Mouse (Mus musculus): ENCODE measurements around the gene Max.

The Max gene

DNA sequence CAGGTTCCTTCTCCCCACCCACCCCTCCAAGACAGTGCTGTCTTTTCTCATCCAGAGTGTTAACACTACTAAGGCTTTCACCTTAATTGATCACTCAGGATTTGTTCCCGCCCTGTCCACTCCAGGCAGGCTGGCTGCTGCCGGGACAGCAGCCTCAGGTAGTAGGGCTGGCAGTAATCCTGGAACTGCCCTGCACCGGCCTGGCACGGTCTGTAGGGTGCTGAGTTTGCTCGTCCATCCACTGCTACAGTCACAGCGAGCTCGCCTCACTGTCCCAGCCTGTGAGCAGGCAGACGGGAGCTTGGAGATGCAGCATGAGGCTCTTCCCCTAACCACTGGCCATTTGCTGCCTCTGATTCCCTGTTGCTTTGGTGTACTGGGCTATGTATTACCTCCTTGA is 41.0 kb downstream of the Max start:
- DNase-seq (ENCODE audit: low read depth, low spot score): no peak

DNA sequence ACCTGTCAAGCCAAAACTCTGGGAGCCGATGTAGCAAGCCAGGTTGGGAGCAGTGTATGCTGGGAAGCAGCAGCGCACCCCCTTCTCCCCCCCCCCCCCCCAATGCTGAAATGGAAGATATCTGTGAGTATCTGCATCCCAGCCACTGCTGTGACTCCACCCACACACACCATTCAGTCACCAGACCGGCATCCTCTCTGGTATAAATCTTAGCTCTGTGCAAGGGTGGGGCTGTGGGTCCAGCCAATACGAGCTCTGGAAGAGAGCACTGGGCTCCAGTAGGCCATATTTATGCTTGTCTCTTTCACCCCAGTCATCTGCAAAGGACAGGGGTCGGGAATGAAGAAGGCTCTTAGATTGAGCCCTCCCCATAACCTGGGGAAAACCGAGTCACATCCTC is 41.6 kb downstream of the Max start:
- DNase-seq (ENCODE audit: low read depth, low spot score): no peak

DNA sequence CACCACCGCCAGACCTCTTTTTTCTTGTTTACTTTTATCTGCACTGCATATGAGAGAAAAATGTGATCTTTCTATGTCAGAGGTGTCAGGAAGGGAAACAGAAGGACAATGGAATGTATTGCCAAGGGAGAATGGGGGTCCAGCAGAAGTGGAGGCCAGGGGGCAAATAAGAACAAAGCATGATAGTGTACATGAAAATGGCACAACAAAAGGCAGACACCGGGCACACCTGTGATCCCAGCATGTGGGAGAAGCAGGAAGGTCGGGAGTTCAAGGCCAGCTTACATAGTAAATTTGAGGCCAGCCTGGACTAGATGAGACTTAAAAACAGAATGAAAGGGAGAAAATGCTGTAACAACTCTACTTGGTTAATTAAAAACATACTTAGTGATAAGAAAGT is 43.1 kb downstream of the Max start:
- no peak for DNase-seq (ENCODE audit: low read depth, low spot score)

DNA sequence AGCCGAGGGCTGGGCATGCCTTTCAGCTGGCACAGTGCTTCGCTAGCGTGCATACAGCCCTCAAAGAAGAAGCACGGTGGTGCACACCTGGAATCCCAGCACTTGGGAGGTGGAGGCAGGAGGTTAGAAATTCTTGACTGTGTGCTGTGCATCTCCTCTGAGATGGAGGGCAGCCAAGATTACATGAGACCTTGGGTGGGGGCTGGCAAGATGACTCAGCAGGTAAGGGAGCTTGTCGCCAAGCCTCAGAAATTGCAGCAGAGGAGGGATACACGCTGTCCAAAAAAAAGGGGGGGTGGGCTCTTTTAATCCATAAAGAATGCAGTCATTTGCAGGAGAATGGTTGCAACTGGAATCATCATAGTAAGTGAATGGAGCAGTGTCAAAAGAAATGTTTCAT is 43.9 kb downstream of the Max start:
- DNase-seq (ENCODE audit: low read depth, low spot score): no peak

DNA sequence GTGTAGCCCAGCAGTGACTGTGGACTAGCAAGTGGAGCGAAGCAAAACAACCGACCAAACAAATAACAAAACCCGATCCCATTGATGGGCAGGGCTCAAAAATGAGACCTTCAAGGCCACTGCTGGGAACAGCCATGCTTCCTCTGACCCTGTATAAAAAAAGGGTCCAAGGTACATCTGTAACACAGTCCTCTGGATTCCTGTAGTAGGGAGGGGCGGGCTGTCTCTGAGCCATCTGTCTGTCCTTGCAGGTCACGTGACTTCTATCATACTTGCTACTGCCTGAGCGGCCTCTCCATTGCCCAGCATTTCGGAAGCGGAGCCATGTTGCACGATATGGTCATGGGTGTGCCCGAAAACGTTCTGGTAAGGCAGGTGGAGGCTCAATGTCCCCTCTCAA is 45.8 kb downstream of the Max start:
- DNase-seq (ENCODE audit: low read depth, low spot score): no peak

DNA sequence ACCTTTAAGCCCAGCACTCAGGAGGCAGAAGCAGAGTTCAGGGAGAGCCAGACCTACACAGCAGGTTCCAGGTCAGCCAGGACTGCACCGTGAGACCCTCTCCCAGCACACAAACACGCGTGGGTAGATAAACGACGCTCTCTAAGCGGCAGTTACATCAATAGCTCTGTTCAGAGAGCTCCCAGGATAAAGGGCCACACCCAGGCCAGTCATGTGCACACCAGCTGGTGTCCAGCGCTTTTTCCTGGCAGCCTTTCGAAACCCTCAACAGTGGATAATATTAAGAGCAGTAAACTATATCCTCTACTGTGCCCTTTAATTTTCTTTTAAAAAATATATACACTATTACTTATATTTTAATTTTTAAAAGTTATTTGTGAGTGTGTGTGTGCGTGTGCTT is 49.8 kb downstream of the Max start:
- DNase-seq (ENCODE audit: low read depth, low spot score): peak; percentile 24

DNA sequence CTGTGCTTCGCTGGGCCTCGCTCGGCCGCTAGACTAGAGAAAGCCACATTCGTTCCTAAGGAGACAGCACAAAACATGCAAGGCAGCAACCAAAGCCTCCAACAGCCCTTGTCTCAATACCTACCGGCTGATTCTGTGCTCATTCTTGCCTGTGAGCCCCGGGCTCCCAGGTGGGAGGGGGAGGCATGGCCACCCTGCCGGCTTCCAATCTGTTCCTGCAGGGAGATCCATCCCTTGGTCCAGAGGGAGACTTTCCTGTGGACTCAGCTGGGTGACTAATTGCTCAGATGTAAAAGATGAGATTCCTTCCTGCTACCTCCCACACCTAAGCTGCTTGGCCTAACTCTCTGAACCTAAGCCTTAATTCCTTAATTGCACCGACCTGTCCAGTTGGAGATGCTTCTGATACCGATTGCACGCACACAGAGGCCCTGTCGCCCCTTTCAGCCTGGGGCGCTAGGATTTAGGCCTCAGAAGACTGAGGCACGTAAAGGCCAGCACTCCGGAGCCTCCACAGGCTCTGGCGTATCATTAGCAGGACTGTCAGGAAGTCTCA is 50.8 kb downstream of the Max start:
- no peak for DNase-seq (ENCODE audit: low read depth, low spot score)

DNA sequence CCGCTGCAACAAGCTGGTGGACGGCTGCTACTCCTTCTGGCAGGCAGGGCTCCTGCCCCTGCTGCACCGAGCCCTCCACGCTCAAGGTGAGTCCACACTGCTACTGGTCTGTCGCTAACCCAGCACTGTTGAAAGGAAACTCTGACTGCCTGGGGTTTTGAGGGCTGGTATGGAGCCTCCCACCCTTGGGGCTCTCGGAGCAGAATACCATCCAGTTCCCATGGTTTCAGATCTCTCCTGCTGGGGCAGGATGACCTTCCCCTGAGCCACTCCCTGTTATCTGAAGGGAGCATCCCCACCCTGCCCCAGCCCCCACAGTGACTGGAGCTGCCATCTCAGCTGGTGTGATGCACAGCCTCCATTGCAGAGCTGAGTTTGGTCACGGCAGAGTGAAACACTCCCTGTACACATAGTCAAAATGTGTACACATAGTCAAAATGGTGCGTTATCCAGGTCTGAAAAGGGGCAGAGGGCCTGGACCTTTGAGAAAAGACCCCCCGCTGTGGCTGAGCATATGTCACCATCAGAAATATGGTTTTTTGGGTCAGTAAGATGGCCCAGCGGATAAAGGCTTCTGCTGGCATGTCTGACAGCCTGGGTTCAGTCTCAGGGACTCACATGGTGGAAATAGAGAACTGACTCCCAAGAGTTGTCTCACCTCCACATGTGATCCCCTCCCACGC is 51.6 kb downstream of the Max start:
- DNase-seq (ENCODE audit: low read depth, low spot score): no peak

DNA sequence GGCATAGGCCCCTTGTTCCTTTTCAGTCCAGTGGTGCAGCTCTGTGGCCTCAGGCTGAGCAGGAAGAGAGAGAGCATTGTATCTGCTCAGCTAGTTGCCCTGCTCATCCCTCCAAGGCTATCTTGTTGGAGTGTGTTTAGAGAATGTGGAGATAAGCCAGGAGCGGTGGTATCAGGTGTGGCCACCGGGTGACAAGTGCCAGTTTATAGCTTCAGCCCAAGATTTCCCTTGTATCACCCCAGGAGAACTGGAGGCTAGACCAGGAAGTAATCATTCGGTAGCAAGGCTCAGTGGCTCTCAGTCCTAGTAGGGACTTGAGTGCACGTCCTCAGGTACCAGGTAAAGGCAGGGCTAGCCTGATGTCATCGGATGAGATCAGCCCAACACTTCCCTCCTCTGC is 52.8 kb downstream of the Max start:
- no peak for DNase-seq (ENCODE audit: low read depth, low spot score)

DNA sequence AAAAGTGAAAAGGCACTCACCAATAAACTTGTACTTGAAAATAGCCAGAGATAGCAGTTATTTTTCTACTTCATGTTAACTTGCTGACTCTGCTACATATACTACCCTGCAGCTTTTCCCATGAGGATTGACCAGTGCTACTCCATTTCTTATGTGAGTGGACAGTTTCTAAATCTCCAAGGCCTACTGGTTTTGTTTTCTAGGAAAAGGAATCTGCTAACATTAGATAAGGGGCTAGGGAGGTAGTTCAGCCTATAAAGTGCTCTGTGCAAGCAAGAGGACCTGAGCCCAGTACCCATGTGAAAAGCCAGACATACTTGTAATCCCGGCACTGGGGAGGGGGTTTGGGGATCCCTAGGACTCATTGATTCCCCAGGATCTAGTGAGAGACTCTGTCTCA is 55.7 kb downstream of the Max start:
- no peak for DNase-seq (ENCODE audit: low read depth, low spot score)

DNA sequence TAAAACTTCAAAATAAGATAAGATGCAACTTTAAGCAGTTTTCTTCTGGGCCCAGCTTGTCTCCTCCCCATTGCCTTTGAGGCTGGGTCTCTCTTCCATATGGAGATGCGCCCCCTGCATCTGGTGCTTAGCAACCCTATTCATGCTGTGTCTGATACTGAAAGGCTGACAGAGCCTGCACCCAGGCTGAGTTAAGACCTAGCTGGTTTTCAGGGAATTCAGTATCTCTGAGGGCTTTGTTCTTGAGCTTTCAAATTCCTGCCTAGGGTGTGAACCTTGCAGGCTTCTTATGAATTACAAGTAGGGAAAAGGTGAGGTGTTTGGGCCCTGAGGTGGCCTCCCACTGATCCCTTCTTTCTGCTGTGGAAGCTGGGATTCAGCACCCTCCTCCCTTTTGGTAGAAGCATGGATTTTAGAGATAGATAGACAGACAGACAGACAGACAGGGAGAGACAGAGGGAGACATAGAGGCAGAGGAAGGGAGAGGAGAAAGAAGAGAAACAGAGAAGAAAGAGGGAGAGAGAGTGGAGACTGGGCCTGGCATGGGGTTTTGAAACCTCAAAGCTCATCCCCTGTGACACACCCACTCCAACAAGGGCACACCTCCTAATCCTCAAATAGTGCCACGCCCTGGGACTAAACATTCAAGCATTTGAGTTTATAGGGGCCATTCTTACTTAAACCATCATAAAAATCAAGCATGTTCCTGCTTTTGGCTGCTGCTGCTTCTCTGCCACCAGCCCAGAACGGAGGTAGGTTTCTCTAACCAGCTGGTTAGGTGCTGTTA is 60.3 kb downstream of the Max start:
- no peak for DNase-seq (ENCODE audit: low read depth, low spot score)

DNA sequence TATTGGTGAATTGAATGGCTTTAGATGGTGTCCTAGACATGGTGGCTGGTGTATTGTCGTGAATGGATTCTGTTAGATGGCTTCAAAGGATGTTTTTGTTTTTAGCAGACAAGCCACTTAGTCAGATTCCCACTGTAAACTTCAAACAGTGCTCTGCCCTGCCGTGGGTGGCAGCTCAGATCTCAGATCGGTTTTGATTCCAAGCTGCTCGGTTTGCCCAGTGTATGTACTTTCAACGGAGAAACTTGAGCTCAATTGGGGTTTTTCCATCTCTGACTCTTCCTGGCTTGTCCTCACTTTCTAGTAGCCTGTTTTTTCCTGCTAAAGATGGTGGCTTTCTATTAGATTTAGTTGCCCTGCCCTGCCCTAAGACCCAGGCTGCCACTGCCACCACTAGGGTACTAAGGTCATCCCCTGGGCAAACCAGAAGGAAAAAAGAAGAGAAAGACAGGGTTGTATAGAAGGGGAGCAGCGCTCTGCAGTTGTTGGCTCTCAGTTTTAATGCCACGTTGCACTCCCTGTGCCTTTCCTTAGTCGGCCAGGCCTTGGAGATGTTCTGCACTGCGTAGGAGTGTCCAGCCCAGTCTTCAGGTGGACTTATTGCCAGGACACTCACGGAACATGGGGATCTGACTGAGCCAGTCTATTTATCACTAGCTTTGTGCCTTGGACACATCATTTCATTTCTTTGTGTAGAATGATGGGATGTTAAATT is 62.6 kb downstream of the Max start:
- DNase-seq (ENCODE audit: low read depth, low spot score): peak; percentile 34

DNA sequence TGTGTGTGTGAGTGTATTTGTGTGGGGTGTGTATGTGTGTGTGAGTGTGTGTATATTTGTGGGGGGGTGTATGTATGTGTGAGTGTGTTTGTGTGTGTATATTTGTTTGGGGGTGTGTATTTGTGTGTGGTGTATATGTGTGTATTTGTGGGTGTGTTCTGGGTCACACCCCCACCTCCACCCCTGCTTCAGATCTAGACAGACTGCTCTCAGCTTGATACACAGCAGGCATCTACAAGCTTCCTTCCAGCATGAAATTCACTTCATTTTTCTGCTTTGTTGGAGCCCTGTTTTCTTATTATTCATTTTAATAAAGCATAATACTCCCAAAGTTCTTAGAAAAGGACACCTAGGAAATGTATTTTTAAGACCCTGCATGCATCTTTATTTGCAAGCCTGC is 63.9 kb downstream of the Max start:
- no peak for DNase-seq (ENCODE audit: low read depth, low spot score)

DNA sequence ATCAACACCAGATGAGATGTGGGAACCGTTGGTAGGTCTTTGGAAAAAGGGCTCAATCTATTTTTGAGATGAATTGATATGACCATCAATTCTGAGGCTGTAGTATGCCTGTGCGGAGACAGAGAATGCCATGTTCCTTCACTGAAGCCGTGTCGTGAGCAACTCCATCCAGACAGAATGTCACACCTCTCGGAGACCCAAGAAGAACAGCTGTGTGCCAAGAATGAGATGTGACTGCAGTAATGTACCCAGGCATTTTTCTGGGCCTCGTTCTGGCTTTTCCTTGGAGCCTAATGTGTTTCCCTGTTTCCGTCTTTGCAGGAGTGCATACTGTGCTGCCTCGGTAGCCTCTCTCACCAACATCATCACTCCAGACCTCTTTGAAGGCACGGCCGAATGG is 65.0 kb downstream of the Max start:
- DNase-seq (ENCODE audit: low read depth, low spot score): peak; percentile 45

DNA sequence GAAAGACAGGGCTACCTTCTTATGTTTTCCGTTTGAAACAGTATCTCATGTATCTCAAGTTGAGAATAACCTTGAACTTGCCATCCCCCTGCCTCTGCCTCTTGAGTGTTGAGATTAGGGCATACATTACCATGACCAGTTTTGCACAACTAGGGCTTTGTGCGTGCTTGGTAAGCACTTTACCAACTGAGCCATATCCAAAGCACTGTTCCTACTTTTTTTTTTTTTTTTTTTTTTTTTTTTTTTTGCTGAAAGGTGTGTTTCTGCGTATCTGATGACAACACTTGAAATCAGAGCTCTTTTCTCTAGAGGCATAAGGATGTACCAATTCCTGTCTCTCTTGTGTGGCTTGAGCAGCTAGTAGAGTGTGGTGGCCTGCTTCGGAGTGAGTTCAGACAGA is 65.4 kb downstream of the Max start:
- DNase-seq (ENCODE audit: low read depth, low spot score): no peak

DNA sequence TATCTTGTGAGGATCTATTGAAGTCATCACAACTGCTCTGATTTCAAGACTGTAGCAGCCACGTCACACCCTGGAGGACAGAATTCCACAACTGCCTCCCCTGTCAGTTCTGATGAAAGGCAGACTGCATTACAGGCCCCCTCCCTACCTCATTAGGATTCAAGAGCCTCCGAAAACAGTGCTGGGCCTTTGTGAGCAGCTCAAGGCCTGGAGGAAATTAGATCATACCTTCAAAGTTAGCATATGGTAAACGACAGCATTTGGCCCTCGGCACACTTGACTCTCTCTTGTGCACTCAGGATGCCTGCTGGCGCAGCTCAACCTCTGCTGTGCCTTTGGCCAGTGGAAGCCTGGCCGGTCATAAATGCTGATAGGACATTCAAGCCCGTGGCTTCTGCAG is 66.2 kb downstream of the Max start:
- DNase-seq (ENCODE audit: low read depth, low spot score): no peak

DNA sequence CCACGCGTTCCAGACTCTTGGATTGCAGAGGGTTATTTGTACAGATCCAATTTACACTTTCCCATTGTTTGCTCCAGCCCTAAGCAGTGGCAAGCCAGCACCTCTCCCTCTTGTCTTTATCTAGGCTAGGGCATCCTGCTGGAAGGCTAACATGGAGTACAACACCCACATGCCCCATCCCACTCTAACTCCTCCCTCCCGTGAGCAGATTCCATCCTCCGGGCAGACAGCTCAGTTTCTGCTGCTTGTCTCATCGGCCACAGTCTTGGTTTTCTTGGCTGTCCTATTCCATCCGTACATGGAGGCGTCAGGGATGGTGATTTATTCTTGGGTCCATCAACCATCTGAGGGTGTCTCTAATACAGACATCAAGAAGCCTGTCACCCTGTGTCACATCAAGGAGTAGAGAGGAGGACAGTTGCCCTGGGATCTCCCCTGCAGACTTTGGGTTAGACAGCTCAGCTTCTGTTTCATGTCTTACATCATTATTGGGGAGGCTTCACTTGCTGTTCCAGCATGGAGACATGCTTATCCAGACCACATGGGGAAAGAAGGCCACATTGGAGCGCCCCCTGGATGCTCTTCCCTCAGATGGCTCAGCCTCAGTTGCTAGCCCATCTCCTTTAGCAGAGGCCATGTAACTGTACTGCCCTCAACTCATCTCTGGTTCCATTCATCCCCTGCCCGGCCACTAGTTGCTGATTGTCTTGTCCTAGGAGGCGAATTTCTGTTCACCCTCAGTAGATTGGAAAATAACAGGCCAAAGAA is 67.0 kb downstream of the Max start:
- no peak for DNase-seq (ENCODE audit: low read depth, low spot score)

DNA sequence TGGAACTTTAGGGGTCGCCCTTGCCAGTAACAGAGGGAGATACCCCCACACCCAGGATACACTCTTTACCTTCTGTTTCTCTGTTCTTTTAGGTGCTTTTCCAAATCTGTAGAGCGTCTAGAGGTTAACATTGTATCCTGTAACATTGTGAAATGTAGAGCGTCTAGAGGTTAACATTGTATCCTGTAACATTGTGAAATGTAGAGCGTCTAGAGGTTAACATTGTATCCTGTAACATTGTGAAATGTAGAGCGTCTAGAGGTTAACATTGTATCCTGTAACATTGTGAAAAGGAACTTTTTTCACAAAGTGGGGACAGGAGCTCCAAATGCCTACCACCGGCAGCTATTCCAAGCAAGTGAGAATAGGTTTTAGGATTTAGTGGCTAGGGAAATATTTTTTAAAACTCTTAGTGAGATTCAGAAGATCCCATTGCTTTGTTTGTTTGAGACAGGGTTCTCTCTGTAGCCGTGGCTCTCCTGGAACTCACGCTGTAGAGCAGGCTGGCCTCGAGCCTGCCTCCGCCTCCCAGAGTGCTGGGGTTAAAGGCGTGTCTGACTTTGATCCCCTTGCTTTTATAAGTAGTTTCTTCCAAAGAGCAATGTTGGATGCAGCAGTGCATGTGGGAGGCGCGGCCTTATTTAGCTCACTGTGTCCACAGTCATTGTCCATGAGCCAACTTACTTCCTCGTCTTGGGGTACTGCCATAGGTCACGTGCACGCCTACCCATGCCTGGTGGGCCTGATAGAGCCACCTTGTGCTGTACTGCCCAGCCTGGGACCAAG is 68.9 kb downstream of the Max start:
- DNase-seq (ENCODE audit: low read depth, low spot score): no peak

DNA sequence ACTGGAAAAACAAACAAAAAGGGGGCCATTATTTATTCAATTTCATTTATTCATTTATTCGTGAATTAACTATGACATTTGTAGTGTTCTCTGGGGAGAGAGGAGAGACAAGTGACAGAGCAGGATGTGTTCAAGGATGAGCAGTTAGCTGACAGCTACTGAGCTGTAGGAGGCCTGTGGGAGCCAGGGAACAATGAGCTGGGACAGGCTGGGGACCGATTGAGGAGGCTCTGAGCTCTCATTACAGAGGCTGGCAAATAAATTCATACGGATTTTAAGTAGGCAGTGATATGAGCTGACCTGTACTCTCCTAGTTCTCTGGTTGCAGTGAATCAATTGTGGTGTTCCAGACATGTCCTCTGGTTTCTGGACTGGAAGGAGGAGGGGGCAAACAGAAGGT is 70.8 kb downstream of the Max start:
- DNase-seq (ENCODE audit: low read depth, low spot score): no peak

DNA sequence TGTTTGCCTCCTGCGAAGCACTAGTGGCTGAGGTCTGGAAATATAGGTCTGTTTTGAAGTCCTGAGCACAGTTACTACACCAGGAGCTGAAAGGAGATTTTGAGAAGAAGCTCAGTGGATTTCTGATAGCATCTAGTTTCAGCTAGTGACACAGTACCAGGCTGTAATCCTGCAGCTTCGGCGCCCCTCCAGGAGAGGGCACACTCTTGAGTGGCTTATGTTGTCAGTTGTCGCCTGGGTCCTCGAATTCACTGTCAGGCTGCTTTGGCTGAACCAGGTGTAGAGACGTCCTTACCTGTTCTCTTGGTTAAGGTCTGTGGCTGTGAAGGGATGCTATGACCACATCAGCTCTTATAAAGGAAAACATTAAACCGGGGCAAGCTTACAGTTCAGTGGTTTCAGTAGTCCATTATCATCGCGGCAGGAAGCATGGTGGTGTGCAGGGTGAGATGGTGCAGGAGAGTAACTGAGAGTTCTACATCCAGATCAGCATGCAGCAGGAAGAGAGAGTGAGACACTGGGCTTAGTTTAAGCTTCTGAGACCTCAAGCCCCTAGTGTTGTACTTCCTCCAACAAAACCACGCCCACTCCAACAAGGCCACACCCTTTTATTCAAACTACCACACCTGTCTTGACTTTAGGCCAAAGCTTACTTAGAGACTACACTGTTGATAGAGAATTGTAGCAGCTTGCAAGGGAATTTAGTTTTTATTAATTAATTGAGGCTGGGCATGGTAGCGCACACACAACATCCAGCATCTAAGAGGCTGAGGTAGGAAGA is 72.4 kb downstream of the Max start:
- DNase-seq (ENCODE audit: low read depth, low spot score): no peak

Measured in skeletal muscle tissue, adult 2 months (tissue).